Mouse (Mus musculus): ENCODE measurements around the gene H2-Ab1.

Gene H2-Ab1

GRCm38 (mm10) chr17:34239601-34240041, 17.9 kb upstream of the H2-Ab1 start:
- DNase-seq (ENCODE audit: low spot score) = no peak

- DNase-seq (ENCODE audit: low spot score) = no peak
These were observed 17.1 kb upstream of the H2-Ab1 start for GRCm38 (mm10) chr17:34240366-34240765.

- DNase-seq (ENCODE audit: low spot score) = no peak
These were observed 16.6 kb upstream of the H2-Ab1 start for GRCm38 (mm10) chr17:34240916-34241315.

GRCm38 (mm10) chr17:34244656-34245055, 12.8 kb upstream of the H2-Ab1 start:
- no peak for DNase-seq (ENCODE audit: low spot score)

GRCm38 (mm10) chr17:34247047-34247446, 10.4 kb upstream of the H2-Ab1 start:
- DNase-seq (ENCODE audit: low spot score) = no peak

GRCm38 (mm10) chr17:34248764-34249163, 8.7 kb upstream of the H2-Ab1 start:
- DNase-seq (ENCODE audit: low spot score) = no peak

- DNase-seq (ENCODE audit: low spot score) = no peak
These were observed 8.1 kb upstream of the H2-Ab1 start for GRCm38 (mm10) chr17:34249361-34249760.

GRCm38 (mm10) chr17:34249878-34250277, 7.6 kb upstream of the H2-Ab1 start:
- DNase-seq (ENCODE audit: low spot score) = no peak

GRCm38 (mm10) chr17:34251666-34252065, 5.8 kb upstream of the H2-Ab1 start:
- no peak for DNase-seq (ENCODE audit: low spot score)

GRCm38 (mm10) chr17:34256501-34256900, 988 bp upstream of the H2-Ab1 start:
- no peak for DNase-seq (ENCODE audit: low spot score)

GRCm38 (mm10) chr17:34260551-34260950, 3.1 kb downstream of the H2-Ab1 start:
- no peak for DNase-seq (ENCODE audit: low spot score)

- DNase-seq (ENCODE audit: low spot score) = peak; percentile 49
These were observed 4.0 kb downstream of the H2-Ab1 start for GRCm38 (mm10) chr17:34261502-34261901.

GRCm38 (mm10) chr17:34263068-34263467, 5.6 kb downstream of the H2-Ab1 start:
- peak; percentile 41 for DNase-seq (ENCODE audit: low spot score)

GRCm38 (mm10) chr17:34263811-34264371, 6.4 kb downstream of the H2-Ab1 start:
- DNase-seq (ENCODE audit: low spot score) = no peak

GRCm38 (mm10) chr17:34264452-34265351, 7.2 kb downstream of the H2-Ab1 start:
- no peak for DNase-seq (ENCODE audit: low spot score)

- no peak for DNase-seq (ENCODE audit: low spot score)
These were observed 10.8 kb downstream of the H2-Ab1 start for GRCm38 (mm10) chr17:34268262-34268661.

GRCm38 (mm10) chr17:34268748-34269147, 11.3 kb downstream of the H2-Ab1 start:
- DNase-seq (ENCODE audit: low spot score) = no peak

GRCm38 (mm10) chr17:34269817-34270216, 12.3 kb downstream of the H2-Ab1 start:
- DNase-seq (ENCODE audit: low spot score) = no peak

GRCm38 (mm10) chr17:34270230-34270629, 12.7 kb downstream of the H2-Ab1 start:
- DNase-seq (ENCODE audit: low spot score) = no peak

GRCm38 (mm10) chr17:34270940-34271339, 13.5 kb downstream of the H2-Ab1 start:
- DNase-seq (ENCODE audit: low spot score) = no peak

GRCm38 (mm10) chr17:34272102-34272501, 14.6 kb downstream of the H2-Ab1 start:
- no peak for DNase-seq (ENCODE audit: low spot score)

GRCm38 (mm10) chr17:34280499-34281038, 23.1 kb downstream of the H2-Ab1 start:
- no peak for DNase-seq (ENCODE audit: low spot score)

GRCm38 (mm10) chr17:34281836-34282235, 24.3 kb downstream of the H2-Ab1 start:
- no peak for DNase-seq (ENCODE audit: low spot score)

Measured in ovary, postnatal 10 days (tissue).